Mouse (Mus musculus) heart, postnatal 0 days (tissue): Measurements from ENCODE around the gene C1rl. TPM values are rescaled to one million over a fixed set of nuclear protein-coding genes. Genes with fewer than 3 reads are reported as not detected.
"Not testable (repeated sequence)": the region's sequence is repeated elsewhere in the genome, so short reads cannot be mapped to it uniquely, and the experiment has no call there.

Source experiments
- ATAC-seq: fragments of 200-750 bp; cut with Nextera tagmentation; 2 replicates; pipeline ENCODE4 v1.8.0; 2017; ENCODE audit warnings: low read depth, moderate number of reproducible peaks, moderate library complexity; ENCODE audit not compliant: insufficient read depth
- DNase-seq: peaks from one replicate; pipeline ENCODE4 v3.0.0-alpha.2; 2016; ENCODE audit warnings: low spot score
- H3K27ac ChIP-seq: fragments of 300-500 bp; sonication (generic); 2 replicates; pipeline ENCODE4 v1.5.1; 2014; ENCODE audit warnings: low read depth, mild to moderate bottlenecking
- H3K27me3 ChIP-seq: fragments of 300-500 bp; sonication (generic); 2 replicates; pipeline ENCODE4 v1.6.1; 2014; ENCODE audit warnings: low read length, mixed read lengths; ENCODE audit not compliant: control insufficient read depth, insufficient read depth
- H3K36me3 ChIP-seq: fragments of 300-500 bp; sonication (generic); replicated peaks from 2 replicates; pipeline ENCODE4 v1.6.1; 2014; ENCODE audit warnings: low read length, mixed read lengths; ENCODE audit not compliant: control insufficient read depth, insufficient read depth
- H3K4me1 ChIP-seq: fragments of 300-500 bp; sonication (generic); 2 replicates; pipeline ENCODE4 v1.6.1; 2014; ENCODE audit warnings: antibody characterized with exemption; ENCODE audit not compliant: control insufficient read depth, insufficient read depth
- H3K4me2 ChIP-seq: fragments of 300-500 bp; sonication (generic); 2 replicates; pipeline ENCODE4 v1.6.1; 2014; ENCODE audit warnings: low read depth, mild to moderate bottlenecking, low read length, moderate library complexity
- H3K4me3 ChIP-seq: fragments of 300-500 bp; sonication (generic); 2 replicates; pipeline ENCODE4 v1.5.1; 2014; ENCODE audit warnings: low read depth, low read length
- H3K9ac ChIP-seq: fragments of 300-500 bp; sonication (generic); replicated peaks from 2 replicates; pipeline ENCODE4 v1.6.1; 2014; ENCODE audit warnings: low read depth, low read length, mixed read lengths
- H3K9me3 ChIP-seq: fragments of 300-500 bp; sonication (generic); replicated peaks from 2 replicates; pipeline ENCODE4 v1.6.1; 2016; ENCODE audit warnings: low read length; ENCODE audit not compliant: control insufficient read depth
- CTCF ChIP-seq: IDR thresholded peaks from 2 replicates; pipeline ENCODE4 v1.5.1; 2016; ENCODE audit warnings: antibody characterized with exemption, control low read depth, low read depth
- EP300 ChIP-seq: IDR thresholded peaks from 2 replicates; pipeline ENCODE4 v1.6.1; 2016; ENCODE audit warnings: antibody characterized with exemption, low read depth
- WGBS: fragments of 180-500 bp; shearing (Covaris S2); extraction: QIAGEN DNeasy Blood & Tissue Kit; methylation state at CpG from one replicate; pipeline ENCODE4 v1.1.7; 2014; 5-methylcytosine and 5-hydroxymethylcytosine counted together
- polyA plus RNA-seq: library from polyadenylated mRNA; unstranded; fragments of >200 nt; fragmentation: Nextera tagmentation; extraction: Ambion mirVana; gene quantifications from 2 replicates; pipeline ENCODE4 v1.2.1, GENCODE M21; 2015
- total RNA-seq: library from RNA; depleted of rRNA; stranded (reverse); fragments of >200 nt; gene quantifications from 2 replicates; pipeline ENCODE4 v1.2.3, GENCODE M21; 2014; ENCODE audit warnings: low replicate concordance

Gene C1rl
- total and polyA plus RNA-seq, 2 experiments from 2014 or later: 0.46 to 0.48 TPM

GRCm38 (mm10) chr6:124527881-124528280 lies 35.0 kb downstream of the C1rl start:
- Histone ChIP-seq H3K27me3 (no peaks in the 10 kb centered on the region), H3K9ac (no peak overlapping the region), H3K9me3 (no peaks in the 10 kb centered on the region), H3K36me3 (no peaks in the 10 kb centered on the region), H3K27ac (no peak overlapping the region), H3K4me1 (no peaks in the 10 kb centered on the region), H3K4me2 (no peak overlapping the region), H3K4me3 (no peak overlapping the region)
- 50% methylated on average over 3 of the region's 3 CpGs for WGBS
- ATAC-seq (no peak), DNase-seq (no peak)
- TF ChIP-seq EP300: no peak
- TF ChIP-seq CTCF: no peak

- TF ChIP-seq CTCF (no peak), EP300 (no peak)
- Histone ChIP-seq H3K36me3 (no peaks in the 10 kb centered on the region), H3K4me2 (no peak overlapping the region), H3K9me3 (no peaks in the 10 kb centered on the region), H3K27me3 (no peaks in the 10 kb centered on the region), H3K4me3 (no peak overlapping the region), H3K4me1 (no peaks in the 10 kb centered on the region), H3K9ac (no peak overlapping the region), H3K27ac (no peak overlapping the region)
- 65% methylated on average over 8 of the region's 8 CpGs for WGBS
- DNase-seq (no peak), ATAC-seq (no peak)
Observed at GRCm38 (mm10) chr6:124531077-124531476, 38.2 kb downstream of the C1rl start.

- H3K27ac ChIP-seq, H3K36me3 ChIP-seq, H3K4me1 ChIP-seq, H3K4me2 ChIP-seq, DNase-seq, ATAC-seq, H3K9ac ChIP-seq, H3K4me3 ChIP-seq, H3K27me3 ChIP-seq, H3K9me3 ChIP-seq: not testable (repeated sequence)
- 63% methylated on average over 8 of the region's 8 CpGs for WGBS
Observed at GRCm38 (mm10) chr6:124536125-124536829, 43.4 kb downstream of the C1rl start.

- WGBS: 70% methylated on average over 2 of the region's 2 CpGs
- not testable (repeated sequence) for H3K4me1 ChIP-seq, H3K27ac ChIP-seq, H3K9me3 ChIP-seq, H3K36me3 ChIP-seq, DNase-seq, ATAC-seq, H3K9ac ChIP-seq, H3K4me3 ChIP-seq, H3K27me3 ChIP-seq, H3K4me2 ChIP-seq
Observed at GRCm38 (mm10) chr6:124541176-124541575, 48.3 kb downstream of the C1rl start.

GRCm38 (mm10) chr6:124542284-124542683 lies 49.4 kb downstream of the C1rl start, which contains the start of gene C1s1:
TSS of gene C1s1 (minus strand) at chr6:124542359.
- H3K4me1 ChIP-seq, ATAC-seq, H3K4me3 ChIP-seq, H3K9me3 ChIP-seq, H3K9ac ChIP-seq, H3K4me2 ChIP-seq, H3K27me3 ChIP-seq, H3K36me3 ChIP-seq, H3K27ac ChIP-seq: not testable (repeated sequence)
- WGBS: 0% methylated on average over 1 of the region's 1 CpGs
- peak; percentile 6 for DNase-seq
- TF ChIP-seq CTCF: peak; percentile 41; the same call in 1 of the 2 replicates

GRCm38 (mm10) chr6:124544466-124544865 lies 51.6 kb downstream of the C1rl start:
- DNase-seq (no peak), ATAC-seq (no peak)
- no peaks in the 10 kb centered on the region for H3K36me3 ChIP-seq
- H3K4me3 ChIP-seq: no peak overlapping the region
- no peaks in the 10 kb centered on the region for H3K27me3 ChIP-seq
- TF ChIP-seq EP300 (no peak), CTCF (no peak)
- no peak overlapping the region for H3K27ac ChIP-seq
- no peak overlapping the region for H3K9ac ChIP-seq
- no peaks in the 10 kb centered on the region for H3K9me3 ChIP-seq
- no peak overlapping the region for H3K4me2 ChIP-seq
- H3K4me1 ChIP-seq: no peaks in the 10 kb centered on the region
- 79% methylated on average over 5 of the region's 6 CpGs for WGBS
